Mouse (Mus musculus): ENCODE measurements at regions not wholly inside any gene's neighbourhood (a gene's known extent, or its start where the extent isn't known, plus 50 kb on each side); places are given as distances from the start of the nearest gene placed in this dataset.

- WGBS: 15% methylated on average over 10 of the region's 10 CpGs
- no peaks in the 10 kb centered on the region for H3K9me3 ChIP-seq (ENCODE audit: control insufficient read depth, low read length)
- peaks cover 10% of the 10 kb centered on the region; the same call in 1 of the 2 replicates for H3K4me1 ChIP-seq (ENCODE audit: control insufficient read depth, insufficient read depth, low read length)
- no peaks in the 10 kb centered on the region for H3K36me3 ChIP-seq (ENCODE audit: control insufficient read depth, insufficient read depth, low read length)
- H3K4me3 ChIP-seq (ENCODE audit: low read length): peak overlapping the region; percentile 49
- H3K27ac ChIP-seq (ENCODE audit: low read length): no peak overlapping the region; the same call in 1 of the 2 replicates
- ATAC-seq: peak; percentile 39
- no peaks in the 10 kb centered on the region; the same call in 1 of the 2 replicates for H3K27me3 ChIP-seq (replicated peaks; ENCODE audit: control insufficient read depth, insufficient read depth, low read length)
- peak overlapping the region; percentile 75 for H3K4me2 ChIP-seq (ENCODE audit: low read depth, low read length)
- peak overlapping the region; percentile 62; the same call in 1 of the 2 replicates for H3K9ac ChIP-seq (ENCODE audit: low read depth, low read length)
These were observed 413.4 kb upstream of the Atp11b start for GRCm38 (mm10) chr3:35340525-35340924.

GRCm38 (mm10) chr3:35340935-35341800 lies 412.7 kb upstream of the Atp11b start:
- H3K27me3 ChIP-seq (replicated peaks; ENCODE audit: control insufficient read depth, insufficient read depth, low read length): no peaks in the 10 kb centered on the region; the same call in 1 of the 2 replicates
- H3K9ac ChIP-seq (ENCODE audit: low read depth, low read length): peak overlapping the region; percentile 62
- H3K27ac ChIP-seq (ENCODE audit: low read length): no peak overlapping the region; the same call in 1 of the 2 replicates
- H3K4me2 ChIP-seq (ENCODE audit: low read depth, low read length): peak overlapping the region; percentile 75
- H3K36me3 ChIP-seq (ENCODE audit: control insufficient read depth, insufficient read depth, low read length): no peaks in the 10 kb centered on the region
- H3K9me3 ChIP-seq (ENCODE audit: control insufficient read depth, low read length): no peaks in the 10 kb centered on the region
- peak overlapping the region; percentile 49 for H3K4me3 ChIP-seq (ENCODE audit: low read length)
- peak; percentile 85 for ATAC-seq
- peaks cover 10% of the 10 kb centered on the region; the same call in 1 of the 2 replicates for H3K4me1 ChIP-seq (ENCODE audit: control insufficient read depth, insufficient read depth, low read length)
- WGBS: 6% methylated on average over 21 of the region's 22 CpGs

GRCm38 (mm10) chr3:35341840-35342239 lies 412.1 kb upstream of the Atp11b start:
- 25% methylated on average over 9 of the region's 9 CpGs for WGBS

GRCm38 (mm10) chr3:35342584-35342983 lies 411.3 kb upstream of the Atp11b start:
- peak; percentile 23; the same call in 1 of the 2 replicates for ATAC-seq
- Histone ChIP-seq H3K27ac (ENCODE audit: low read length) (no peak overlapping the region), H3K36me3 (ENCODE audit: control insufficient read depth, insufficient read depth, low read length) (no peaks in the 10 kb centered on the region), H3K4me2 (ENCODE audit: low read depth, low read length) (no peak overlapping the region), H3K4me3 (ENCODE audit: low read length) (no peak overlapping the region), H3K4me1 (ENCODE audit: control insufficient read depth, insufficient read depth, low read length) (peaks cover 10% of the 10 kb centered on the region; the same call in 1 of the 2 replicates), H3K9ac (ENCODE audit: low read depth, low read length) (no peak overlapping the region), H3K9me3 (ENCODE audit: control insufficient read depth, low read length) (no peaks in the 10 kb centered on the region), H3K27me3 (replicated peaks; ENCODE audit: control insufficient read depth, insufficient read depth, low read length) (no peaks in the 10 kb centered on the region; the same call in 1 of the 2 replicates)
- WGBS: 57% methylated on average over 4 of the region's 4 CpGs

More at GRCm38 (mm10) chr3:35341840-35342239, 412.1 kb upstream of the Atp11b start:
- H3K27ac ChIP-seq (ENCODE audit: low read length): no peak overlapping the region
- peaks cover 10% of the 10 kb centered on the region; the same call in 1 of the 2 replicates for H3K4me1 ChIP-seq (ENCODE audit: control insufficient read depth, insufficient read depth, low read length)
- H3K9me3 ChIP-seq (ENCODE audit: control insufficient read depth, low read length): no peaks in the 10 kb centered on the region
- H3K4me3 ChIP-seq (ENCODE audit: low read length): peak overlapping the region; percentile 49; the same call in 1 of the 2 replicates
- no peak for ATAC-seq
- no peak overlapping the region for H3K9ac ChIP-seq (ENCODE audit: low read depth, low read length)
- H3K36me3 ChIP-seq (ENCODE audit: control insufficient read depth, insufficient read depth, low read length): no peaks in the 10 kb centered on the region
- H3K4me2 ChIP-seq (ENCODE audit: low read depth, low read length): 0 out of 2 replicates have a peak overlapping the region, but pooled peaks have one; percentile 75
- H3K27me3 ChIP-seq (replicated peaks; ENCODE audit: control insufficient read depth, insufficient read depth, low read length): no peaks in the 10 kb centered on the region; the same call in 1 of the 2 replicates

- 70% methylated on average over 5 of the region's 5 CpGs for WGBS
These were observed 410.0 kb upstream of the Atp11b start for GRCm38 (mm10) chr3:35343936-35344335.

GRCm38 (mm10) chr3:35349114-35349513 lies 404.8 kb upstream of the Atp11b start:
- Histone ChIP-seq H3K9ac (ENCODE audit: low read depth, low read length) (no peak overlapping the region), H3K4me2 (ENCODE audit: low read depth, low read length) (no peak overlapping the region), H3K4me3 (ENCODE audit: low read length) (no peak overlapping the region), H3K27me3 (replicated peaks; ENCODE audit: control insufficient read depth, insufficient read depth, low read length) (no peaks in the 10 kb centered on the region), H3K36me3 (ENCODE audit: control insufficient read depth, insufficient read depth, low read length) (no peaks in the 10 kb centered on the region), H3K27ac (ENCODE audit: low read length) (no peak overlapping the region), H3K4me1 (ENCODE audit: control insufficient read depth, insufficient read depth, low read length) (no peaks in the 10 kb centered on the region), H3K9me3 (ENCODE audit: control insufficient read depth, low read length) (no peaks in the 10 kb centered on the region)
- WGBS: 80% methylated on average over 7 of the region's 7 CpGs
- ATAC-seq: no peak

More at GRCm38 (mm10) chr3:35343936-35344335, 410.0 kb upstream of the Atp11b start:
- no peaks in the 10 kb centered on the region for H3K9me3 ChIP-seq (ENCODE audit: control insufficient read depth, low read length)
- no peaks in the 10 kb centered on the region for H3K36me3 ChIP-seq (ENCODE audit: control insufficient read depth, insufficient read depth, low read length)
- no peak overlapping the region for H3K4me3 ChIP-seq (ENCODE audit: low read length)
- no peak overlapping the region for H3K27ac ChIP-seq (ENCODE audit: low read length)
- no peak overlapping the region for H3K4me2 ChIP-seq (ENCODE audit: low read depth, low read length)
- peaks cover 10% of the 10 kb centered on the region; the same call in 1 of the 2 replicates for H3K4me1 ChIP-seq (ENCODE audit: control insufficient read depth, insufficient read depth, low read length)
- no peak overlapping the region for H3K9ac ChIP-seq (ENCODE audit: low read depth, low read length)
- no peaks in the 10 kb centered on the region; the same call in 1 of the 2 replicates for H3K27me3 ChIP-seq (replicated peaks; ENCODE audit: control insufficient read depth, insufficient read depth, low read length)
- ATAC-seq: no peak

- no peak overlapping the region for H3K9ac ChIP-seq (ENCODE audit: low read depth, low read length)
- no peak overlapping the region for H3K4me2 ChIP-seq (ENCODE audit: low read depth, low read length)
- H3K36me3 ChIP-seq (ENCODE audit: control insufficient read depth, insufficient read depth, low read length): no peaks in the 10 kb centered on the region
- no peak overlapping the region for H3K4me3 ChIP-seq (ENCODE audit: low read length)
- H3K27me3 ChIP-seq (replicated peaks; ENCODE audit: control insufficient read depth, insufficient read depth, low read length): no peaks in the 10 kb centered on the region
- WGBS: 85% methylated on average over 9 of the region's 9 CpGs
- no peaks in the 10 kb centered on the region for H3K9me3 ChIP-seq (ENCODE audit: control insufficient read depth, low read length)
- no peak overlapping the region for H3K27ac ChIP-seq (ENCODE audit: low read length)
- no peak for ATAC-seq
- H3K4me1 ChIP-seq (ENCODE audit: control insufficient read depth, insufficient read depth, low read length): no peaks in the 10 kb centered on the region
These were observed 400.5 kb upstream of the Atp11b start for GRCm38 (mm10) chr3:35353442-35353841.

- ATAC-seq: no peak
- H3K4me2 ChIP-seq (ENCODE audit: low read depth, low read length): no peak overlapping the region
- no peaks in the 10 kb centered on the region for H3K4me1 ChIP-seq (ENCODE audit: control insufficient read depth, insufficient read depth, low read length)
- no peak overlapping the region for H3K27ac ChIP-seq (ENCODE audit: low read length)
- 59% methylated on average over 7 of the region's 7 CpGs for WGBS
- H3K27me3 ChIP-seq (replicated peaks; ENCODE audit: control insufficient read depth, insufficient read depth, low read length): no peaks in the 10 kb centered on the region
- no peaks in the 10 kb centered on the region for H3K9me3 ChIP-seq (ENCODE audit: control insufficient read depth, low read length)
- no peaks in the 10 kb centered on the region for H3K36me3 ChIP-seq (ENCODE audit: control insufficient read depth, insufficient read depth, low read length)
- no peak overlapping the region for H3K9ac ChIP-seq (ENCODE audit: low read depth, low read length)
- H3K4me3 ChIP-seq (ENCODE audit: low read length): no peak overlapping the region
These were observed 400.0 kb upstream of the Atp11b start for GRCm38 (mm10) chr3:35353920-35354319.

GRCm38 (mm10) chr3:35354356-35354755 lies 399.6 kb upstream of the Atp11b start:
- Histone ChIP-seq H3K27me3 (replicated peaks; ENCODE audit: control insufficient read depth, insufficient read depth, low read length) (no peaks in the 10 kb centered on the region), H3K4me2 (ENCODE audit: low read depth, low read length) (no peak overlapping the region), H3K4me1 (ENCODE audit: control insufficient read depth, insufficient read depth, low read length) (no peaks in the 10 kb centered on the region), H3K4me3 (ENCODE audit: low read length) (no peak overlapping the region), H3K9me3 (ENCODE audit: control insufficient read depth, low read length) (no peaks in the 10 kb centered on the region), H3K27ac (ENCODE audit: low read length) (no peak overlapping the region), H3K9ac (ENCODE audit: low read depth, low read length) (no peak overlapping the region), H3K36me3 (ENCODE audit: control insufficient read depth, insufficient read depth, low read length) (no peaks in the 10 kb centered on the region)
- ATAC-seq: no peak
- 46% methylated on average over 5 of the region's 5 CpGs for WGBS
